Mouse (Mus musculus) layer of hippocampus, postnatal 25 days (tissue): ENCODE results near the gene Gramd1b. TPM values are rescaled to one million over a fixed set of nuclear protein-coding genes. Genes with fewer than 3 reads are reported as not detected.

Experiments
- DNase-seq, 2 experiments: peaks; one replicate each; pipeline ENCODE4 v3.0.0; 2022; ENCODE audit warnings: mixed read lengths in 2 of 2, low spot score in 1 of 2; ENCODE audit errors: extremely low spot score in 1 of 2
- total RNA-seq, 2 experiments: library from RNA; stranded (reverse); gene quantifications; 2 replicates each; pipeline ENCODE4 v1.2.3; 2021

Gramd1b gene
- total RNA-seq, 2 experiments from 2014 or later, result 144 to 167 TPM

- DNase-seq, result no peak
These were observed 97.9 kb downstream of the Gramd1b start for GRCm38 (mm10) chr9:40433286-40433685.

- no peak for DNase-seq
These were observed 100.2 kb downstream of the Gramd1b start for GRCm38 (mm10) chr9:40430969-40431368.

- no peak for DNase-seq
These were observed 103.5 kb downstream of the Gramd1b start for GRCm38 (mm10) chr9:40427663-40428062.

GRCm38 (mm10) chr9:40426282-40426964, 104.8 kb downstream of the Gramd1b start:
- no peak for DNase-seq

GRCm38 (mm10) chr9:40424874-40425273, 106.3 kb downstream of the Gramd1b start:
- no peak for DNase-seq

- DNase-seq, result no peak
These were observed 107.7 kb downstream of the Gramd1b start for GRCm38 (mm10) chr9:40423427-40423867.

- no peak for DNase-seq
These were observed 108.7 kb downstream of the Gramd1b start for GRCm38 (mm10) chr9:40422368-40423057.

- DNase-seq, result no peak
These were observed 110.4 kb downstream of the Gramd1b start for GRCm38 (mm10) chr9:40420652-40421335.

- no peak for DNase-seq
These were observed 112.4 kb downstream of the Gramd1b start for GRCm38 (mm10) chr9:40418803-40419202.

GRCm38 (mm10) chr9:40416150-40416549, 115.0 kb downstream of the Gramd1b start:
- no peak for DNase-seq

- peak in 1 of 2 experiments; percentile 33 for DNase-seq
These were observed 116.0 kb downstream of the Gramd1b start for GRCm38 (mm10) chr9:40414904-40415766.

GRCm38 (mm10) chr9:40414498-40414903, 116.7 kb downstream of the Gramd1b start:
- peak; percentile 63 to 67 for DNase-seq

GRCm38 (mm10) chr9:40413601-40414000, 117.6 kb downstream of the Gramd1b start:
- DNase-seq, result no peak

GRCm38 (mm10) chr9:40412931-40413330, 118.3 kb downstream of the Gramd1b start:
- DNase-seq, result no peak

- no peak for DNase-seq
These were observed 118.9 kb downstream of the Gramd1b start for GRCm38 (mm10) chr9:40412246-40412645.

- no peak for DNase-seq
These were observed 120.3 kb downstream of the Gramd1b start for GRCm38 (mm10) chr9:40410895-40411294.

- DNase-seq, result no peak
These were observed 122.1 kb downstream of the Gramd1b start for GRCm38 (mm10) chr9:40409071-40409470.

- DNase-seq, result no peak
These were observed 122.8 kb downstream of the Gramd1b start for GRCm38 (mm10) chr9:40408415-40408814.

- no peak for DNase-seq
These were observed 123.3 kb downstream of the Gramd1b start for GRCm38 (mm10) chr9:40407876-40408275.

- no peak for DNase-seq
These were observed 125.4 kb downstream of the Gramd1b start for GRCm38 (mm10) chr9:40405804-40406203.
